16 mouse cellular contexts compared by ENCODE assay signal in the genomic region with DNA sequence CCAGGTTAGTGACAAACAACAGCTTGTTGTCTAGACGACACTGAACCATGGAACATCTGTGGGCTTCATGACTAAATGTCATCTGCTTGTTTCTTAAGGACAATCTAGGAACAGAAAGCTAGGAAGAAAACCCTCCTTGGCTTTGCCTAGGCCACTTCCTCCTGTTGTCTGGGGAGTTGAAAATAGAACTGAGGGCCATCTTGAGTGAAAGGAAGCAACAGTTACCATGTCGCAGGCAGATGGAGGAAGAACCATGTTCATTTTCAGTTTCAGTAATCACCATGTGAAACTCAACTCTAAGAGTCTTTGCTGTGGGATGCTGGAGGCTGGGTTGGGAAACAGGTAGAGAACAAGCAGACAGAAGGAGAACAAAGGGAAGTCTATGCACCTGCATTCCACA. TPM values are rescaled to one million over a fixed set of nuclear protein-coding genes. Genes with fewer than 3 reads are reported as not detected.
DNase-seq lines count a peak whose midpoint lies in the region; ATAC-seq lines count a peak whose summit lies in the region.
"Had no signal": no experiment of that assay in that cellular context is flagged by ENCODE, and none has a peak within 500 bp of the region (broad histone marks: within the 10 kb centered on the region; RNA-seq: fewer than 3 reads in every experiment).

No protein-coding gene starts in this region.

- ATAC-seq in common myeloid progenitor, adult 5-6 weeks (replicated peaks; ENCODE audit: low read depth, poor library complexity, severe bottlenecking): peak; percentile 88
- ATAC-seq: Patski had no signal

- peak; percentile 51 for DNase-seq in layer of hippocampus, adult 9-11 months
- no peak for DNase-seq in layer of hippocampus, postnatal 14 days (ENCODE audit: low spot score in 2 of 2)
- peak; percentile 51 for DNase-seq in CD4-positive helper T cell, adult 2 months (ENCODE audit: low read depth, low spot score)
- DNase-seq in naive thymus-derived CD4-positive, alpha-beta T cell, adult 2 months (ENCODE audit: low read depth): peak; percentile 62
- DNase-seq in urinary bladder, postnatal 14 days (ENCODE audit: low spot score): no peak
- no peak for DNase-seq in kidney, postnatal 10 days
- no peak for DNase-seq in heart, adult 9 months (ENCODE audit: low spot score in 2 of 2)
- DNase-seq: adrenal gland, postnatal 14 days; cerebellum, adult 2 months; gastrocnemius, adult 2 months; heart, postnatal 14 days; liver; lung, adult 18-20 months; thymus, postnatal 14 days had no signal

RNA-seq across cellular contexts. Expression of gene Il7r, which starts 41.9 kb away (rescaled TPM):
- total RNA-seq in layer of hippocampus, postnatal 14 days (2021): under 1 TPM; 0.39 to 0.52 TPM
- 0.64 and 10.8 TPM in 2 replicates for total RNA-seq in common myeloid progenitor, adult 5-6 weeks (2017)

Comparison
In these comparisons a context has a peak if more than half of its experiments do, and no peak if none do; other contexts are left out.
1. DNase-seq: peak in layer of hippocampus, adult 9-11 months (single experiment), CD4-positive helper T cell, adult 2 months (single experiment) and naive thymus-derived CD4-positive, alpha-beta T cell, adult 2 months (single experiment); none in layer of hippocampus, postnatal 14 days (0 of 2), urinary bladder, postnatal 14 days (single experiment), kidney, postnatal 10 days (single experiment) and heart, adult 9 months (0 of 2).